Mouse (Mus musculus): Measurements from ENCODE around the gene Ifna11. TPM values are rescaled to one million over a fixed set of nuclear protein-coding genes. Genes with fewer than 3 reads are reported as not detected.

Ifna11 gene
- not detected for polyA plus RNA-seq (2014; fragmentation: Illumina TruSeq; extraction: RNeasy Lipid Tissue Mini Kit (QIAGEN cat#74804); ENCODE audit: low read depth, low replicate concordance)

DNA sequence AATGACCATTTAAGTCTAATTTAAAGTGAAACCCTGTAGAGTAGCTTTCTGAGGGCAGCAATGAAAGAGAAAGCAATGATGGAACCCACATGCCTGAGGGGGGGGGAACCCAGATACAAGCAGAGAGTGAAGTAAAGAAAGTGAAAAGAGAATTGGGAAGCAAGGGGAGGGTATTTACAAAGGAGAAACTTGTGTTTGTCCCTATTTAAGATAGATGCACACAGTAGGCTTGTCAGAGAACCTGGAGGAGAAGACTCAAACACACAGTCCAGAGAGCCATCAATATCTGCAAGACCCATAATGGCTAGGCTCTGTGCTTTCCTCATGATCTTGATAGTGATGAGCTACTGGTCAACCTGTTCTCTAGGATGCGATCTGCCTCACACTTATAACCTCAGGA, at the start of gene Ifna11:
Gene Ifna11, plus strand, starts transcription at position 301 of the 400 bp plus-strand sequence.

DNA sequence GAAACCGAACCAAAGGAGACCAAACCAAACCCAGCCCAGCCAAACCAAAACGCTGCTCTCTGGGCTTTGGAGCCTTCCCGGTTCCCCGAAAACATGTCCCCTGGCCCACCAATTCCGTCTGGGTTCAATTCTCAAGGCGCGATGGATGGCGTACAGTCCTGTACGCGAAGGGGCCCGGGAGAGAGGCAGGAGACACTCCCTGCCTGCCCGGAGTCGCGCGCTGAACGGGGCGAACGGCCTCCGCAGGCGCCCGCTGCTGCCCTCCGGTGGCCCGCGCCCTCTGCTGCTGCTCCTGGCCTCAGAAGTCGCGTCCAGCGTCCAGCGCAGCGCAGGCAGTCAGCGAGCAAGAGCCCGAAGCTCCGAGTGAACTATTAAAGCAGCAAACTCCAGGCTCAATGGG, 46.2 kb upstream of the Ifna11 start, which contains the start of gene Gm13290:
Gene Gm13290, plus strand, starts transcription at position 301 of the 400 bp plus-strand sequence.

DNA sequence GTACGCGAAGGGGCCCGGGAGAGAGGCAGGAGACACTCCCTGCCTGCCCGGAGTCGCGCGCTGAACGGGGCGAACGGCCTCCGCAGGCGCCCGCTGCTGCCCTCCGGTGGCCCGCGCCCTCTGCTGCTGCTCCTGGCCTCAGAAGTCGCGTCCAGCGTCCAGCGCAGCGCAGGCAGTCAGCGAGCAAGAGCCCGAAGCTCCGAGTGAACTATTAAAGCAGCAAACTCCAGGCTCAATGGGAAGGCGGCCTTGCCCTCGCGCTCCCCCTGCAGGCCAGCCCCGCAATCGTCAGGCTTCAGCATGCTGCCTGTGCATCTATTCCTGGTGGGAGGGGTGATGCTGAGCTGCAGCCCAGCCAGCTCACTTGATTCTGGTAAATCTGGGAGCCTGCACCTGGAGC, 43.1 kb upstream of the Ifna11 start, which contains the start of gene Gm13289:
Gene Gm13289, plus strand, starts transcription at position 301 of the 400 bp plus-strand sequence.

DNA sequence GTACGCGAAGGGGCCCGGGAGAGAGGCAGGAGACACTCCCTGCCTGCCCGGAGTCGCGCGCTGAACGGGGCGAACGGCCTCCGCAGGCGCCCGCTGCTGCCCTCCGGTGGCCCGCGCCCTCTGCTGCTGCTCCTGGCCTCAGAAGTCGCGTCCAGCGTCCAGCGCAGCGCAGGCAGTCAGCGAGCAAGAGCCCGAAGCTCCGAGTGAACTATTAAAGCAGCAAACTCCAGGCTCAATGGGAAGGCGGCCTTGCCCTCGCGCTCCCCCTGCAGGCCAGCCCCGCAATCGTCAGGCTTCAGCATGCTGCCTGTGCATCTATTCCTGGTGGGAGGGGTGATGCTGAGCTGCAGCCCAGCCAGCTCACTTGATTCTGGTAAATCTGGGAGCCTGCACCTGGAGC, 40.2 kb upstream of the Ifna11 start, which contains the start of gene Gm13272:
Gene Gm13272, plus strand, starts transcription at position 301 of the 400 bp plus-strand sequence.

DNA sequence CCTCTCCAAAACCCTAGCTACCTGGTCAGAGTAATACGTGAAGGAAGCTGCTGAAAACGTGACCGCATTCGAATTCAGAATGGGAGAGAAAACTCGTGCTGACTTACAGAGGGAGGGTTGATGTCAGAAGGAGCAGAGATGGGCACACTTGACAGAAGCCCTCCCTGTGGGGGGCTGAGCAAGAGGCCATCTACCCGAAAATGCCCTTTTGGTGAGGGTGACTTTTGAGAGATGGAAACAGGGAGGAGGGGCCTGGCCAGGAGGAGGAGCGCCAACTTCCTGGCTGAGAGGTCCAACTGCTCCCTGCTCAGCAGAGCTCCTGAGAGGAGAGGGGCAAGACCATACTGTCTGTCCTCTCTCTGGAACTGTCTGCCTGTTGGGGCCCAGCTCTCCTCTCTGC, 37.9 kb upstream of the Ifna11 start, which contains the start of gene Ifnz:
Gene Ifnz, plus strand, starts transcription at position 301 of the 400 bp plus-strand sequence.

DNA sequence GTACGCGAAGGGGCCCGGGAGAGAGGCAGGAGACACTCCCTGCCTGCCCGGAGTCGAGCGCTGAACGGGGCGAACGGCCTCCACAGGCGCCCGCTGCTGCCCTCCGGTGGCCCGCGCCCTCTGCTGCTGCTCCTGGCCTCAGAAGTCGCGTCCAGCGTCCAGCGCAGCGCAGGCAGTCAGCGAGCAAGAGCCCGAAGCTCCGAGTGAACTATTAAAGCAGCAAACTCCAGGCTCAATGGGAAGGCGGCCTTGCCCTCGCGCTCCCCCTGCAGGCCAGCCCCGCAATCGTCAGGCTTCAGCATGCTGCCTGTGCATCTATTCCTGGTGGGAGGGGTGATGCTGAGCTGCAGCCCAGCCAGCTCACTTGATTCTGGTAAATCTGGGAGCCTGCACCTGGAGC, 34.4 kb upstream of the Ifna11 start, which contains the start of gene Gm13276:
Gene Gm13276, plus strand, starts transcription at position 301 of the 400 bp plus-strand sequence.

DNA sequence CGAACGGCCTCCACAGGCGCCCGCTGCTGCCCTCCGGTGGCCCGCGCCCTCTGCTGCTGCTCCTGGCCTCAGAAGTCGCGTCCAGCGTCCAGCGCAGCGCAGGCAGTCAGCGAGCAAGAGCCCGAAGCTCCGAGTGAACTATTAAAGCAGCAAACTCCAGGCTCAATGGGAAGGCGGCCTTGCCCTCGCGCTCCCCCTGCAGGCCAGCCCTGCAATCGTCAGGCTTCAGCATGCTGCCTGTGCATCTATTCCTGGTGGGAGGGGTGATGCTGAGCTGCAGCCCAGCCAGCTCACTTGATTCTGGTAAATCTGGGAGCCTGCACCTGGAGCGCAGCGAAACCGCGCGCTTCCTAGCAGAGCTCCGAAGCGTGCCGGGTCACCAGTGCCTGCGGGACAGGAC, 31.4 kb upstream of the Ifna11 start, which contains the start of gene Gm13277:
Gene Gm13277, plus strand, starts transcription at position 231 of the 400 bp plus-strand sequence.

DNA sequence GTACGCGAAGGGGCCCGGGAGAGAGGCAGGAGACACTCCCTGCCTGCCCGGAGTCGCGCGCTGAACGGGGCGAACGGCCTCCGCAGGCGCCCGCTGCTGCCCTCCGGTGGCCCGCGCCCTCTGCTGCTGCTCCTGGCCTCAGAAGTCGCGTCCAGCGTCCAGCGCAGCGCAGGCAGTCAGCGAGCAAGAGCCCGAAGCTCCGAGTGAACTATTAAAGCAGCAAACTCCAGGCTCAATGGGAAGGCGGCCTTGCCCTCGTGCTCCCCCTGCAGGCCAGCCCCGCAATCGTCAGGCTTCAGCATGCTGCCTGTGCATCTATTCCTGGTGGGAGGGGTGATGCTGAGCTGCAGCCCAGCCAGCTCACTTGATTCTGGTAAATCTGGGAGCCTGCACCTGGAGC, 28.5 kb upstream of the Ifna11 start, which contains the start of gene Gm13278:
Gene Gm13278, plus strand, starts transcription at position 301 of the 400 bp plus-strand sequence.

DNA sequence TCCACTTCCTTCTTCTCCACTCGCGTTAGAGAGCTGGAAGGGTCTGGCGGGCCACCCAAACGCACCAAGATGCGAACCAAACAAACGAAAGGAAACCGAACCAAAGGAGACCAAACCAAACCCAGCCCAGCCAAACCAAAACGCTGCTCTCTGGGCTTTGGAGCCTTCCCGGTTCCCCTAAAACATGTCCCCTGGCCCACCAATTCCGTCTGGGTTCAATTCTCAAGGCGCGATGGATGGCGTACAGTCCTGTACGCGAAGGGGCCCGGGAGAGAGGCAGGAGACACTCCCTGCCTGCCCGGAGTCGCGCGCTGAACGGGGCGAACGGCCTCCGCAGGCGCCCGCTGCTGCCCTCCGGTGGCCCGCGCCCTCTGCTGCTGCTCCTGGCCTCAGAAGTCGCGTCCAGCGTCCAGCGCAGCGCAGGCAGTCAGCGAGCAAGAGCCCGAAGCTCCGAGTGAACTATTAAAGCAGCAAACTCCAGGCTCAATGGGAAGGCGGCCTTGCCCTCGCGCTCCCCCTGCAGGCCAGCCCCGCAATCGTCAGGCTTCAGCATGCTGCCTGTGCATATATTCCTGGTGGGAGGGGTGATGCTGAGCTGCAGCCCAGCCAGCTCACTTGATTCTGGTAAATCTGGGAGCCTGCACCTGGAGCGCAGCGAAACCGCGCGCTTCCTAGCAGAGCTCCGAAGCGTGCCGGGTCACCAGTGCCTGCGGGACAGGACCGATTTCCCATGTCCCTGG, 25.7 kb upstream of the Ifna11 start, which contains the start of gene Gm13275:
Gene Gm13275, plus strand, starts transcription at position 552 of the 740 bp plus-strand sequence.

DNA sequence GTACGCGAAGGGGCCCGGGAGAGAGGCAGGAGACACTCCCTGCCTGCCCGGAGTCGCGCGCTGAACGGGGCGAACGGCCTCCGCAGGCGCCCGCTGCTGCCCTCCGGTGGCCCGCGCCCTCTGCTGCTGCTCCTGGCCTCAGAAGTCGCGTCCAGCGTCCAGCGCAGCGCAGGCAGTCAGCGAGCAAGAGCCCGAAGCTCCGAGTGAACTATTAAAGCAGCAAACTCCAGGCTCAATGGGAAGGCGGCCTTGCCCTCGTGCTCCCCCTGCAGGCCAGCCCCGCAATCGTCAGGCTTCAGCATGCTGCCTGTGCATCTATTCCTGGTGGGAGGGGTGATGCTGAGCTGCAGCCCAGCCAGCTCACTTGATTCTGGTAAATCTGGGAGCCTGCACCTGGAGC, 22.7 kb upstream of the Ifna11 start, which contains the start of gene Gm13279:
Gene Gm13279, plus strand, starts transcription at position 301 of the 400 bp plus-strand sequence.

DNA sequence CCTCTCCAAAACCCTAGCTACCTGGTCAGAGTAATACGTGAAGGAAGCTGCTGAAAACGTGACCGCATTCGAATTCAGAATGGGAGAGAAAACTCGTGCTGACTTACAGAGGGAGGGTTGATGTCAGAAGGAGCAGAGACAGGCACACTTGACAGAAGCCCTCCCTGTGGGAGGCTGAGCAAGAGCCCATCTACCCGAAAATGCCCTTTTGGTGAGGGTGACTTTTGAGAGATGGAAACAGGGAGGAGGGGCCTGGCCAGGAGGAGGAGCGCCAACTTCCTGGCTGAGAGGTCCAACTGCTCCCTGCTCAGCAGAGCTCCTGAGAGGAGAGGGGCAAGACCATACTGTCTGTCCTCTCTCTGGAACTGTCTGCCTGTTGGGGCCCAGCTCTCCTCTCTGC, 20.4 kb upstream of the Ifna11 start, which contains the start of gene Gm13285:
Gene Gm13285, plus strand, starts transcription at position 301 of the 400 bp plus-strand sequence.

DNA sequence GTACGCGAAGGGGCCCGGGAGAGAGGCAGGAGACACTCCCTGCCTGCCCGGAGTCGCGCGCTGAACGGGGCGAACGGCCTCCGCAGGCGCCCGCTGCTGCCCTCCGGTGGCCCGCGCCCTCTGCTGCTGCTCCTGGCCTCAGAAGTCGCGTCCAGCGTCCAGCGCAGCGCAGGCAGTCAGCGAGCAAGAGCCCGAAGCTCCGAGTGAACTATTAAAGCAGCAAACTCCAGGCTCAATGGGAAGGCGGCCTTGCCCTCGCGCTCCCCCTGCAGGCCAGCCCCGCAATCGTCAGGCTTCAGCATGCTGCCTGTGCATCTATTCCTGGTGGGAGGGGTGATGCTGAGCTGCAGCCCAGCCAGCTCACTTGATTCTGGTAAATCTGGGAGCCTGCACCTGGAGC, 16.8 kb upstream of the Ifna11 start, which contains the start of gene Gm13287:
Gene Gm13287, plus strand, starts transcription at position 301 of the 400 bp plus-strand sequence.

DNA sequence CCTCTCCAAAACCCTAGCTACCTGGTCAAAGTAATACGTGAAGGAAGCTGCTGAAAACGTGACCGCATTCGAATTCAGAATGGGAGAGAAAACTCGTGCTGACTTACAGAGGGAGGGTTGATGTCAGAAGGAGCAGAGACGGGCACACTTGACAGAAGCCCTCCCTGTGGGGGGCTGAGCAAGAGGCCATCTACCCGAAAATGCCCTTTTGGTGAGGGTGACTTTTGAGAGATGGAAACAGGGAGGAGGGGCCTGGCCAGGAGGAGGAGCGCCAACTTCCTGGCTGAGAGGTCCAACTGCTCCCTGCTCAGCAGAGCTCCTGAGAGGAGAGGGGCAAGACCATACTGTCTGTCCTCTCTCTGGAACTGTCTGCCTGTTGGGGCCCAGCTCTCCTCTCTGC, 14.5 kb upstream of the Ifna11 start, which contains the start of gene Gm13288:
Gene Gm13288, plus strand, starts transcription at position 301 of the 400 bp plus-strand sequence.

DNA sequence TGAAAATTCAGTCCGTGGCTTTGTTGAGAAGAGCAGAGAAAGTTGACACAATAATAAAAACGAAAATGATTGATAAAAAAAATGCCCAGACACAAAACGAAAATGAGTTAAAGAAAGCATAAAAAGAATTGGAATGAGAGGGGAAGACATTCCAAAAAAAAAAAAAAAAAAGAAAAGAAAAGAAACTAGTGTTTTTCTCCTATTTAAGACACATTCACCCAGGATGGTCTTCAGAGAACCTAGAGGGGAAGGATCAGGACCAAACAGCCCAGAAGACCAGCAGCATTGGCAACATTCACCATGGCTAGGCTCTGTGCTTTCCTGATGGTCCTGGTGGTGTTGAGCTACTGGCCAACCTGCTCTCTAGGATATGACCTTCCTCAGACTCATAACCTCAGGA, 3.8 kb upstream of the Ifna11 start, which contains the start of gene Ifna7:
Gene Ifna7, plus strand, starts transcription at position 301 of the 400 bp plus-strand sequence.

DNA sequence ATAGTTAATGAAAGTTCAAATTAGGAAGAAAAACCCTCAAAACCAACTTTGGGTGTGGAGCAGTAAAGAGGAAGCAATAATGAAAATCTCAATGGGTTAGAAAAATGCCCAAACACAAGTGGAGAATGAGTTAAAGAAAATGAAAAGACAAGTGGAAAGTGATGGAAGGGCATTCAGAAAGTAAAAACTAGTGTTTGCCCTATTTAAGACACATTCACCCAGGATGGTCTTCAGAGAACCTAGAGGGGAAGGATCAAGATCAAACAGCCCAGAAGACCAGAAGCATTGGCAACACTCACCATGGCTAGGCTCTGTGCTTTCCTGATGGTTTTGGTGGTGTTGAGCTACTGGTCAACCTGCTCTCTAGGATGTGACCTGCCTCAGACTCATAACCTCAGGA, 7.4 kb downstream of the Ifna11 start, which contains the start of gene Ifna6:
Gene Ifna6, plus strand, starts transcription at position 301 of the 400 bp plus-strand sequence.

DNA sequence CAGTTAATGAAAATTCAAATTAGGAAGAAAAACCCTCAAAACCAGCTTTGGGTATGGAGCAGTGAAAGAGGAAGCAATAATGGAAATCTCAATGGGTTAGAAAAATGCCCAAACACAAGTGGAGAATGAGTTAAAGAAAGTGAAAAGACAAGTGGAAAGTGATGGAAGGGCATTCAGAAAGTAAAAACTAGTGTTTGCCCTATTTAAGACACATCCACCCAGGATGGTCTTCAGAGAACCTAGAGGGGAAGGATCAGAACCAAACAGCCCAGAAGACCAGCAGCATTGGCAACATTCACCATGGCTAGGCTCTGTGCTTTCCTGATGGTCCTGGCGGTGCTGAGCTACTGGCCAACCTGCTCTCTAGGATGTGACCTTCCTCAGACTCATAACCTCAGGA, 15.5 kb downstream of the Ifna11 start, which contains the start of gene Ifna5:
Gene Ifna5, plus strand, starts transcription at position 301 of the 400 bp plus-strand sequence.

DNA sequence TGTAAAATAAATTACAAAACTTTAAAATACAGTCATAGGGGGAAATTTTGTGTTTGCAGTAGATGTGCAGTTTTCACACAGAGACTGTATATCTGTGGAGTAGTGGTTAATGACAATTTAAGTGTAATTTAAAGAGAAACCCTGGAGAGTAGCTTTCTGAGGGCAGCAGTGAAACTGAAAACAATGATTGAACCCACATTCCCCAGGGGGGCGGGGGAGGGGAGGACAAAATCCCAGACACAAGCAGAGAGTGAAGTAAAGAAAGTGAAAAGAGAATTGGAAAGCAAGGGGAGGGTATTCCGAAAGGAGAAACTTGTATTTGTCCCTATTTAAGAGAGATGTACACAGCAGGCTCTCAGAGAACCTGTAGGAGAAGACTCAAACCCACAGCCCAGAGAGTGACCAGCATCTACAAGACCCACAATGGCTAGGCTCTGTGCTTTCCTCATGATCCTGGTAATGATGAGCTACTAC, 21.7 kb downstream of the Ifna11 start, which contains the start of gene Ifna4:
Gene Ifna4, plus strand, starts transcription at position 424 of the 474 bp plus-strand sequence.

DNA sequence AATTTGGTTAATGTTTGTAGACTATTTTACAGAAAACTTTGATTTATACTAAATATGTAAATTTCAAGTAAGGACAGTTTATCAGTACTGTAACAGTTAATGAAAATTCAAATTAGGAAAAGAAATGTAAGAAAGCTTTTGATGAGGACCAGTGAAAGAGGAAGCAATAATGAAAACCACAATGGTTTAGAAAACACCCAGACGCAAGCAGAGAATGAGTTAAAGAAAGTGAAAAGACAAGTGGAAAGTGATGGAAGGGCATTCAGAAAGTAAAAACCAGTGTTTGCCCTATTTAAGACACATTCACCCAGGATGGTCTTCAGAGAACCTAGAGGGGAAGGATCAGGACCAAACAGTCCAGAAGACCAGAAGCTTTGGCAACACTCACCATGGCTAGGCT, 29.9 kb downstream of the Ifna11 start, which contains the start of gene Ifna1:
Gene Ifna1, plus strand, starts transcription at position 390 of the 400 bp plus-strand sequence.

